Mouse (Mus musculus): ENCODE results near the gene Nr1i2. TPM values are rescaled to one million over a fixed set of nuclear protein-coding genes. Genes with fewer than 3 reads are reported as not detected.

Nr1i2 gene
- total and polyA plus RNA-seq, 3 experiments, result not detected

- Histone ChIP-seq H3K27me3 (replicated peaks) (no peaks in the 10 kb centered on the region), H3K4me3 (replicated peaks in 1 of 3; ENCODE audit: low read depth in 2 of 3, low read length in 2 of 3, poor library complexity in 1 of 3) (no peak overlapping the region), H3K9me3 (replicated peaks; ENCODE audit: low read length) (no peaks in the 10 kb centered on the region), H3K36me3 (replicated peaks in 1 of 2; ENCODE audit: control insufficient read depth in 1 of 2, insufficient read depth in 1 of 2, low read length in 1 of 2) (no peaks in the 10 kb centered on the region), H3K27ac (ENCODE audit: insufficient read depth, low read depth) (no peak overlapping the region), H3K4me2 (ENCODE audit: insufficient read depth, low read depth, poor library complexity, severe bottlenecking) (no peak overlapping the region), H3K9ac (ENCODE audit: insufficient read depth, low read depth) (no peak overlapping the region), H3K4me1 (ENCODE audit: control insufficient read depth in 1 of 2, insufficient read depth in 2 of 2) (peaks cover 14 to 16% of the 10 kb centered on the region in 2 experiments), H3K79me2 (replicated peaks; ENCODE audit: control insufficient read depth, extremely low read depth, insufficient read depth, poor library complexity, severe bottlenecking) (no peaks in the 10 kb centered on the region)
- dilution Hi-C loops (cut with MboI; ENCODE audit: extremely low pct_ligation_motif_present, extremely low pct_unique_long_range_greater_than_20kb, low sequenced_read_pairs), result no loop called here
- DNase-seq (ENCODE audit: extremely low read depth), result no peak
- TF ChIP-seq SIN3A (IDR thresholded peaks at IDR 0.05; ENCODE audit: low read length) (no peak), USF2 (conservative IDR thresholded peaks at IDR 0.05; ENCODE audit: low read depth, low read length) (no peak), SMC3 (IDR thresholded peaks at IDR 0.05; ENCODE audit: low read depth, low read length) (no peak)
- in situ Hi-C loops (cut with MboI; ENCODE audit: low pct_ligation_motif_present, low pct_unique_long_range_greater_than_20kb, low sequenced_read_pairs), result no loop called here
Observed at GRCm38 (mm10) chr16:38290151-38290550, 4.5 kb downstream of the Nr1i2 start.

GRCm38 (mm10) chr16:38288851-38289250 is 5.8 kb downstream of the Nr1i2 start:
- H3K79me2 ChIP-seq (replicated peaks; ENCODE audit: control insufficient read depth, extremely low read depth, insufficient read depth, poor library complexity, severe bottlenecking), result no peaks in the 10 kb centered on the region
- no peaks in the 10 kb centered on the region for H3K27me3 ChIP-seq (replicated peaks)
- DNase-seq (ENCODE audit: extremely low read depth), result no peak
- no peak overlapping the region for H3K4me2 ChIP-seq (ENCODE audit: insufficient read depth, low read depth, poor library complexity, severe bottlenecking)
- dilution Hi-C loops (cut with MboI; ENCODE audit: extremely low pct_ligation_motif_present, extremely low pct_unique_long_range_greater_than_20kb, low sequenced_read_pairs) (no loop called here), in situ Hi-C loops (cut with MboI; ENCODE audit: low pct_ligation_motif_present, low pct_unique_long_range_greater_than_20kb, low sequenced_read_pairs) (no loop called here)
- H3K9me3 ChIP-seq (replicated peaks; ENCODE audit: low read length), result no peaks in the 10 kb centered on the region
- H3K4me1 ChIP-seq (ENCODE audit: control insufficient read depth in 1 of 2, insufficient read depth in 2 of 2), result peaks cover 10 to 16% of the 10 kb centered on the region in 2 experiments
- H3K9ac ChIP-seq (ENCODE audit: insufficient read depth, low read depth), result no peak overlapping the region
- no peak for TF ChIP-seq USF2 (conservative IDR thresholded peaks at IDR 0.05; ENCODE audit: low read depth, low read length)
- TF ChIP-seq UBTF (IDR thresholded peaks at IDR 0.05; ENCODE audit: low read depth, low read length), result no peak
- TF ChIP-seq USF1 (IDR thresholded peaks at IDR 0.05; ENCODE audit: low read depth, low read length), result no peak
- no peak for TF ChIP-seq MAX (IDR thresholded peaks at IDR 0.05; ENCODE audit: low read length)
- no peak for TF ChIP-seq JUN (IDR thresholded peaks at IDR 0.05; ENCODE audit: insufficient read depth, low read depth, low read length)
- TF ChIP-seq JUND (conservative IDR thresholded peaks at IDR 0.05; ENCODE audit: low read depth, low read length), result no peak
- TF ChIP-seq ZC3H11A (IDR thresholded peaks at IDR 0.05; ENCODE audit: low read depth, low read length), result no peak
- no peak for TF ChIP-seq E2F4 (IDR thresholded peaks at IDR 0.05; ENCODE audit: insufficient replicate concordance, low read depth, low read length)
- no peak for TF ChIP-seq MAFK (IDR thresholded peaks at IDR 0.05; ENCODE audit: insufficient replicate concordance, low read length)
- no peak for TF ChIP-seq CHD2 (IDR thresholded peaks at IDR 0.05; ENCODE audit: low read length)
- no peak for TF ChIP-seq MYC (IDR thresholded peaks at IDR 0.05; ENCODE audit: low read depth, low read length)
- no peak for TF ChIP-seq IRF4 (IDR thresholded peaks at IDR 0.05; ENCODE audit: low read depth, low read length)
- TF ChIP-seq TCF12 (IDR thresholded peaks at IDR 0.05; ENCODE audit: low read depth, low read length), result no peak
- no peak for TF ChIP-seq SIN3A (IDR thresholded peaks at IDR 0.05; ENCODE audit: low read length)
- no peak for TF ChIP-seq HCFC1 (IDR thresholded peaks at IDR 0.05; ENCODE audit: low read depth, low read length)
- no peak for TF ChIP-seq EP300 (IDR thresholded peaks at IDR 0.05; ENCODE audit: low read length)
- no peak for TF ChIP-seq KAT2A (IDR thresholded peaks at IDR 0.05; ENCODE audit: insufficient replicate concordance, low read length)
- H3K4me3 ChIP-seq (replicated peaks in 1 of 3; ENCODE audit: low read depth in 2 of 3, low read length in 2 of 3, poor library complexity in 1 of 3), result no peak overlapping the region
- H3K27ac ChIP-seq (ENCODE audit: insufficient read depth, low read depth), result no peak overlapping the region
- H3K36me3 ChIP-seq (replicated peaks in 1 of 2; ENCODE audit: control insufficient read depth in 1 of 2, insufficient read depth in 1 of 2, low read length in 1 of 2), result no peaks in the 10 kb centered on the region

Measured in CH12.LX (cell line).